Mouse (Mus musculus) spleen, adult 2 months (tissue): ENCODE data around the gene Hecw1. TPM values are rescaled to one million over a fixed set of nuclear protein-coding genes. Genes with fewer than 3 reads are reported as not detected.
"Not testable (repeated sequence)": the region's sequence is repeated elsewhere in the genome, so short reads cannot be mapped to it uniquely, and the experiment has no call there.

Experiments used
- DNase-seq, 2 experiments: peaks; one replicate each; pipeline versions ENCODE4 v3.0.0 to v3.0.0-alpha.2; 2012 to 2021; ENCODE audit warnings: low spot score in 2 of 2, low read depth in 1 of 2
- H3K27ac ChIP-seq: fragments of 200-500 bp; 2 replicates; pipeline ENCODE4 v1.5.1; 2012; ENCODE audit warnings: low read length, inconsistent platforms; ENCODE audit not compliant: insufficient read depth
- H3K27me3 ChIP-seq: fragments of 200-500 bp; 2 replicates; pipeline ENCODE4 v1.6.1; 2012; ENCODE audit warnings: mild to moderate bottlenecking, moderate library complexity, low read length, inconsistent platforms; ENCODE audit not compliant: control insufficient read depth, insufficient read depth
- H3K36me3 ChIP-seq: fragments of 200-500 bp; 2 replicates; pipeline ENCODE4 v1.6.1; 2012; ENCODE audit warnings: mild to moderate bottlenecking, low read length, inconsistent platforms; ENCODE audit not compliant: control insufficient read depth, insufficient read depth
- H3K4me1 ChIP-seq: fragments of 200-500 bp; 2 replicates; pipeline ENCODE4 v1.6.1; 2011; ENCODE audit warnings: inconsistent platforms; ENCODE audit not compliant: control insufficient read depth, insufficient read depth, insufficient read length
- H3K4me3 ChIP-seq: fragments of 200-500 bp; 2 replicates; pipeline ENCODE4 v1.5.1; 2011; ENCODE audit warnings: mild to moderate bottlenecking, inconsistent platforms; ENCODE audit not compliant: insufficient read depth, insufficient read length; ENCODE audit errors: extremely low read depth
- CTCF ChIP-seq: fragments of 200-500 bp; IDR thresholded peaks from 2 replicates; pipeline ENCODE4 v1.5.1; 2011; ENCODE audit warnings: mild to moderate bottlenecking, inconsistent platforms; ENCODE audit not compliant: insufficient read depth, insufficient read length, insufficient replicate concordance; ENCODE audit errors: extremely low read depth
- POLR2A ChIP-seq: fragments of 200-500 bp; IDR thresholded peaks from 2 replicates; pipeline ENCODE4 v1.6.1; 2011; ENCODE audit warnings: low read depth, low read length, inconsistent platforms
- WGBS: fragments of 180-500 bp; shearing (Covaris S2); methylation state at CpG from one replicate; pipeline ENCODE4 v1.1.7; 2018; 5-methylcytosine and 5-hydroxymethylcytosine counted together
- polyA plus RNA-seq: library from polyadenylated mRNA; depleted of rRNA; stranded (reverse); fragments of >200 nt; gene quantifications from 2 replicates; pipeline ENCODE4 v1.2.3, GENCODE M21; 2012; rRNA removed

The Hecw1 gene
- polyA plus RNA-seq, 1 experiment = 0.95 TPM

DNA sequence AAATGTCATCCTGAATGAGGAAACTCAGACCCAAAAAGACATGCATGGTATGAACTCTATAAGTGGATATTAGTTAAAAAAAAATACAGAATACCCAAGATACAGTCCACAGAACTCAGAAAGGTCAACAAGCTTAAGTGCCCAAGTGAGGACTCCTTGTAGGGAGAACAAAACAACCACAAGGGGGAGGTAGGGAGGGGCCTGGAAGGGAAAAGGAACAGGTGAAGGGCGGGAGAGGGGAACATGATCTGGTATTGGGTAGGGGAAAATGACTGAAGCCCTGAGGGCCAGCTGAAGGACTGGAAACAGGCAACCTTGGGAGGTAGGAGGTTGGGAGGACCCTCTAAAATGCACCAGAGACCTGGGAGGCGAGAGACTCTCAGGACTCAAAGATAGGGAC, 220.1 kb downstream of the Hecw1 start:
- TF ChIP-seq CTCF = no peak
- no peak for TF ChIP-seq POLR2A
- no peaks in the 10 kb centered on the region for H3K27me3 ChIP-seq
- DNase-seq = no peak
- H3K4me1 ChIP-seq = no peaks in the 10 kb centered on the region; the same call in 1 of the 2 replicates
- 59% methylated on average over 2 of the region's 2 CpGs for WGBS
- no peak overlapping the region for H3K27ac ChIP-seq
- no peak overlapping the region for H3K4me3 ChIP-seq
- H3K36me3 ChIP-seq = no peaks in the 10 kb centered on the region

- no peak for TF ChIP-seq POLR2A
- TF ChIP-seq CTCF = no peak
- no peak overlapping the region for H3K27ac ChIP-seq
- no peak overlapping the region for H3K4me3 ChIP-seq
- H3K4me1 ChIP-seq = no peaks in the 10 kb centered on the region
- DNase-seq = no peak
- WGBS = 60% methylated on average over 1 of the region's 1 CpGs
- no peaks in the 10 kb centered on the region for H3K36me3 ChIP-seq
- no peaks in the 10 kb centered on the region for H3K27me3 ChIP-seq
Observed at GRCm38 (mm10) chr13:14290016-14290415, 233.0 kb downstream of the Hecw1 start.

DNA sequence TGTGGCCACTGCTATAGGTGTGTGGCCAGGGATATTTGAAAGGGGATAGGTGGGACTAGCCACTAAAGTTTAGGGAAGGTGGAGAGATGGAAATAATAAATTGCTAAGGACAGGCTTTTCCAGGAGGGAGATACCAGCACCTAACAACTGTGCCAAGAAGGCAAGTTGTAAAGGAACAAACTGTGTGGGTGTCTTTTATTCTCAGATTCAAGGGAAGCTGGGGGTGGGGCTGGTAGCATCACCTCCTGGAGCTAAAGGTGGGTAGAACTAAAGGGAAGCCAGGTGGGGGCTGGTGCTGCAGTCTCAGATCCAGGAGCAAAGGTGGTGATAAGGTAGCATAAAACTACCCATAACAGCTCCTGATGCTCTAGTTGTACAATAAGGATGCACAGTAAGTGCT, 251.6 kb downstream of the Hecw1 start:
- Histone ChIP-seq H3K27me3 (no peaks in the 10 kb centered on the region), H3K27ac (no peak overlapping the region), H3K4me1 (no peaks in the 10 kb centered on the region), H3K36me3 (no peaks in the 10 kb centered on the region), H3K4me3 (no peak overlapping the region)
- TF ChIP-seq CTCF (no peak), POLR2A (no peak)
- DNase-seq = no peak

DNA sequence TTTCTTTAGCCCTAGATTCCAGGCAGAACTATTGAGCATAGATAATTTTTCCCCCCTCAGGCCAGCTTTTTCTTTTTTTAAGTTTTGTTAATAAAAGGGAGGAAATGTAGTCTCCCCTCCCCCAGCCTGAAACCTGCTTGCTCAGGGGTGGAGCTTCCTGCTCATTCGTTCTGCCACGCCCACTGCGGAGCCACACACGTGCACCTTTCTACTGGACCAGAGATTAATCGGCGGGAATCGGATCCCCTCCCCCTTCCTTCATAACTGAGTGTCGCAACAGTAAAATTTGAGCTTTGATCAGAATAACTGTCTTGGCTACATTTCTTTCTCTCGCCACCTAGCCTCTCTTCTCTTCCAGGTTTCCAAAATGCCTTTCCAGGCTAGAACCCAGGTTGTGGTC, 262.1 kb downstream of the Hecw1 start:
- not testable (repeated sequence) for DNase-seq, H3K4me3 ChIP-seq, H3K4me1 ChIP-seq

GRCm38 (mm10) chr13:14245946-14246345, 277.1 kb downstream of the Hecw1 start:
- no peak for DNase-seq
- H3K27me3 ChIP-seq = no peaks in the 10 kb centered on the region
- 54% methylated on average over 2 of the region's 2 CpGs for WGBS
- no peak overlapping the region for H3K4me3 ChIP-seq
- no peaks in the 10 kb centered on the region for H3K4me1 ChIP-seq
- TF ChIP-seq CTCF (no peak), POLR2A (no peak)
- no peak overlapping the region for H3K27ac ChIP-seq
- no peaks in the 10 kb centered on the region for H3K36me3 ChIP-seq

More for the DNA sequence above, 262.1 kb downstream of the Hecw1 start:
- not testable (repeated sequence) for H3K36me3 ChIP-seq, H3K27ac ChIP-seq, H3K27me3 ChIP-seq
- 55% methylated on average over 9 of the region's 9 CpGs for WGBS

GRCm38 (mm10) chr13:14179669-14180068, 343.4 kb downstream of the Hecw1 start:
- TF ChIP-seq POLR2A (no peak), CTCF (no peak)
- no peak for DNase-seq
- H3K36me3 ChIP-seq = peaks cover 4% of the 10 kb centered on the region
- 95% methylated on average over 3 of the region's 3 CpGs for WGBS
- no peak overlapping the region for H3K27ac ChIP-seq
- no peaks in the 10 kb centered on the region for H3K4me1 ChIP-seq
- H3K4me3 ChIP-seq = no peak overlapping the region
- H3K27me3 ChIP-seq = no peaks in the 10 kb centered on the region

DNA sequence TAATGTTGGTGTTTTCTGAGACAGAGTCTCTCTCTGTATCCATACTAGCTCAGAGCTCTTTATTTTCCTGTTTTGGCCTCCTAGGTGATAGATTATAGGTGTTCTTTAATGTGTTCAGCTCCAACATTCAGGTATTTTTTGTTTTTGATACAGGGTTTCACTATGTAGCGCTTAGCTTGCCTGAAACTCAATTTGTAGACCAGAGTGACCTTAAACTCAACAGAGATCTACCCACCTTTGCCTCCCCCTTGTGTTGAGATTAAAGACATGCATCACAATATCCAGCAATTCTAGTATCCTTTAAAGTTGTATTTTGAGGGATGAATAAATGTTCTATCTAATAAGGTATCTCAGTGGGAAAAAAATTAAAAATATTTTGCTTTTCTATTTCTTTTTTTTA, 345.0 kb downstream of the Hecw1 start:
- Histone ChIP-seq H3K36me3 (peaks cover 4% of the 10 kb centered on the region; the same call in 1 of the 2 replicates), H3K27me3 (no peaks in the 10 kb centered on the region), H3K4me3 (no peak overlapping the region), H3K4me1 (no peaks in the 10 kb centered on the region), H3K27ac (no peak overlapping the region)
- TF ChIP-seq CTCF (no peak), POLR2A (no peak)
- no peak for DNase-seq
- WGBS = 93% methylated on average over 1 of the region's 1 CpGs

Other genes starting within 250 kb of the Hecw1 start
- 2.6 and 3.3 TPM in 2 replicates for gene Mrpl32, start 89.9 kb upstream of the Hecw1 start, polyA plus RNA-seq
- gene Psma2, start 90.0 kb upstream of the Hecw1 start, polyA plus RNA-seq = 18.3 and 18.8 TPM in 2 replicates
- 1.7 and 1.8 TPM in 2 replicates for gene AW209491, start 106.9 kb upstream of the Hecw1 start, polyA plus RNA-seq